Mouse (Mus musculus): ENCODE measurements around the gene Lgi1.

Gene Lgi1

DNA sequence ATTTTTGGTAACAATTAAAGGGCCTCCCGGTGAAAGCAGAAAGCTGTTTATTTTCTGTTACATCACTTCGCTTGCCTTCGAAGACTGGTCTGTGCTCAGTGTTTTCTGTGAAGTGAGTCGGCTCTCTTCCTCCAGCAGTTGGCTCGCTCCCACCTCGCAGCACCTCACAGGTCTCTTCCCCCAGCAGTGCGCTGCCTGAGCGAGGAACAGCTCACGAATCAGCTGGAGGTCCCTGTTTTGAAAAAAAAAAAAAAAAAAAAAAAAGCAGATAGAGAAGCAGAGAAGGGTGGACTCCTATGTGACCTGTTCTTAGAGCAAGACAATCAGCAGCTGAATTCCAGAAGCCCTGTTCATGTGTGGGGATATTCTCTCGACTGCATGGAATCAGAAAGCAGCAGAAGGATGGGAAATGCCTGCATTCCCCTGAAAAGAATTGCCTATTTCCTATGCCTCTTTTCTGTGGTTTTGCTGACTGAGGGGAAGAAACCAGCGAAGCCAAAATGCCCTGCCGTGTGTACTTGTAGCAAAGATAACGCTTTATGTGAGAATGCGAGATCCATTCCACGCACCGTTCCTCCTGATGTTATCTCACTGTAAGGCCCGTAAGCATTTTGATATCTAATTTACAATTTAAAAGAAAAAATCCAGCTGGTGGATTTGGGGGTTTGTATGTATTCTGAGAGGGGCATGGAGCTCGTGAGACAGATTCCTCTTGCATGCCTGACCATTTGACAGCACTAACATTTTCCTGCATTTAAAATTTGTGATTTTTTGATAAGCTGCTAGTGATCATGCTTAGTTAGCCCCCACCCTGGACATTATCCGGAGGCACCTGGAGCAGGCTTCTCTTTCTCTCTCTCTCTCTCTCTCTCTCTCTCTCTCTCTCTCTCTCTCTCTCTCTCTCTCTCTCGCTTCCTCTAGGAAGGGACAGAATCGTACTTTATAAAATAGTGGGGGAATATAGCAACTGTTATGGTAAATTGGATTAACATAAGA lies at the start of gene Lgi1:
TSS of gene Lgi1 (plus strand) at position 32 of the 996 bp plus-strand sequence.
- DNase-seq, result peak; percentile 52

GRCm38 (mm10) chr19:38217696-38218095 lies 46.6 kb upstream of the Lgi1 start:
- DNase-seq, result peak; percentile 74

GRCm38 (mm10) chr19:38223356-38223904 lies 40.9 kb upstream of the Lgi1 start:
- no peak for DNase-seq

DNA sequence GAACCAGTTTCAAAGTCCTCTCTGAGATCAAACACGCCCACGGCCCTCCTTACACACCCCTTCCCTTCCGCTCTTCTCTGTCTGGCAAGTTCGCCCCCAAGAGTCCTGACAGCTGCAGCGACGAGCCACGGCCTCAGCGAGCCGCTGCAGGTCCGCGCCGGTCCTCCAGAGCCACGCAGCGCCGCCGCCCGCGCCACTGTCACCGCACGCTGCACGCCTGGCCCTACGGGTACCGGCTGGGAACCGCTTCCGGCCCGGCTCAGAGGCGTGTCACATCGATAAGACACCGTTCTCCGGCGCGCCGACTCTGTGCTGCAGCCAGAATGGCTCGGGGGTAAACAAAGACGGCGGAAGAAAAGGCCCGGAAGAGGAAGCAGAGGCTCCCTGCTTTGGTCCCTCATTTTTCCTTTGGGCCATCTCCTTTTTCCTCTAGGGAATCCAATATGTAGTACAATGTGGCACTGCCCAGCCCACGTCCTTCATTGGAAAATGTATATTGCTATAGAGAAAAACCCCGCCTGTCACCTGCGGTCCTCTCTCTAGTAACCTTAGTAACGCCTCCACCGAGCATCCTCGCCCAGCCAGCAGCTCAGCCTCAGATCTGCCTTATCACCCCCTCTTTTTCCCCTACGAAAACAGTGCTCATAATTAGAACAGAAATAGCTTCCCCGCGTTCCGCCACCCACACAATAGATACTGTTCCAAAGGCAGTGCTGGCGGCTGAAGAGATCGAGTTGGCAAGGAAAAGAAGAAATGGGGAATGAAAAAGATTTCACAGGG lies 40.2 kb upstream of the Lgi1 start, which contains the start of gene Fra10ac1:
TSS of gene Fra10ac1 (minus strand) at position 252 of the 780 bp plus-strand sequence.
- DNase-seq, result peak; percentile 98

DNA sequence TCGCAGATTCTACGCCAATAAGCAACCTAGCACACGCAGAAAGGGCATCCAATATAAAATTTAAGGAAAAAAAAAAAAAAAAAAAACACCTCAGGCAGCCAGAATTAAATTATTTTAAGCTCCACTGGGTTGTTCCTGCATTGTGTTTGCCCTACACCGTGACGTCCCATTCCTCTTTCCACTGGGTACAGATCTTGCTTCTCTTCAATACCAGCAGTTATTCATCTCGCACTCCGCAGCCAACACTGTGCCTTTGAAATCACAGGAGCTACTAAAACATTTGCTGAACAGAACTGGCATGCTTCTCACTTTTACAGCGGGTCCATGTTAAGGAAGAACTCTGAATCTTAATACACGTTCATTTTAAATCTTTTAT lies 39.7 kb upstream of the Lgi1 start:
- DNase-seq, result peak; percentile 81

- DNase-seq, result no peak
These were observed 35.6 kb upstream of the Lgi1 start for GRCm38 (mm10) chr19:38228699-38229098.

GRCm38 (mm10) chr19:38232087-38232486 lies 32.2 kb upstream of the Lgi1 start:
- DNase-seq, result peak; percentile 73

DNA sequence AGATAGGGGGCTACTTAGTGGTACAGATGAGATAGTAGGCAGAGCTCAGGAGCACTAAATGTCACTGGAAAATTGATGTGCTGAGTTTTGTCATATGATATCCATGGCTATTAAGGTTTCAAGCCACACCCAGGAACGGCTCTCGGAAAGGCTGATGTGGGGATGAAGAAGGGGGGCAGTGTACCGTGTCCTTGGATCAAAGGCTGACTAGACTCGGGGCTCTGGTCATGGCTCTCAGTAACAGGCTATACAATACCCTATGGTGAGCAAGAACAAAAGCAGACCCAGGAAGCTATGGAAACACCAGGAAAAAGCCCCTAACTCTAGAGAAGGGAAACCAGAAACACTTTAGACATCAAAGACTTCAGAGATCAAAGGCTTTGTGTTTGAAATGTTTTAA lies 31.8 kb upstream of the Lgi1 start:
- peak; percentile 55 for DNase-seq

DNA sequence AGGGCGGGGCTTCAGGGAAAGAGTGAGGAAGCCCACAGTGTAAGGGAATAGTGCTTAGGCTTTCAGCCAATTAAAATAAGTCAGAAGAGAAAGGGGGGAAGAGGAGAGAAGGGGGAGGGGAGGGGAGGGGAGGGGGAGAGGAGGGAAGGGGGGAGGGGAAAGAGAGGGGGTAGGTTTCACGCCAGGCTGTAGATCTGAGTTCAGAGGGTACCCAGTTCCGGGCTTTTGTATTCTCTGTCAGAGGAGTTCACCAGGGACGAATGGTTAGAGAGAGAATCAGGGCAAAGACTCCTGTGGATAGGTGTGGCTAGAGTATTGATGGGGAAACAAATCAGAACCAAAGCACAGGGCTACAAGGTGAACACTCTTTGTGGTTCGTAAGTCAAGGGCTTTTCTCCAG lies 27.8 kb upstream of the Lgi1 start:
- DNase-seq, result peak; percentile 41

- DNase-seq, result peak; percentile 72
These were observed 26.5 kb upstream of the Lgi1 start for GRCm38 (mm10) chr19:38237834-38238212.

DNA sequence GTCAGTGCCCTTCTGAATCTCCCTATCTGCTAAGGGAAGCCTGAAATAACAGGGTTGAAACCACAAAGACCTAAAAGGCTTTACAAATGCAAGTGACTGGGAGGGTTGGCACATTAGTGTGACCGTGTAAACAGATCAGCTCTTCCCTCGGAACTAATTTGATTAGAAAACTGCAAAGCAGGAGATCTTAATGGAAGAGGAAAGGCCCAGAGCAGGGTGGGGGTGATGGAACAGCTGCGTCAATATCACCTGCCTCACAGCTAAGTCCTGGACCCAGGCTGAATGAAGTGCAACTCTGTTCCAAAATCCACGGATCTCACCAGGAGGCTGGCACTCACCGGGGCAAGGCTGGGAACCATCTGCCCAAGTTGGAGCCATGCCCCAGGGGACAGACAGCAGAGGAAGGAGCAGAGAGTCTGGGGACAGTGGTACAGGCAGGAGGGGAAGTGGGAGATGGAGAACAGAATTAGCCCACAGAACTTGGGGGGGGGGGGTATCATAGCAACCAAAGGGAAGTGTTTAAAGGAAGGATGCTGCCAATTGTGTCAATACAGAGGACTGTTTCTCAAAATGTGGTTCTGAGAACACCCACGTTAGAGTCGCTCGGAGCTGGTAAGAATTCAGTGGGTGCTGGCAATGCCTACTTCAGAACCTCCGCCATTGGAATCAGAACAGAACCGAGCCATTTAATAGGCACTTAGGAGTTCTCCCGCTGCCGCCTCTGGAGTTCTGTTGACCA lies 26.0 kb upstream of the Lgi1 start:
- DNase-seq, result peak; percentile 70

DNA sequence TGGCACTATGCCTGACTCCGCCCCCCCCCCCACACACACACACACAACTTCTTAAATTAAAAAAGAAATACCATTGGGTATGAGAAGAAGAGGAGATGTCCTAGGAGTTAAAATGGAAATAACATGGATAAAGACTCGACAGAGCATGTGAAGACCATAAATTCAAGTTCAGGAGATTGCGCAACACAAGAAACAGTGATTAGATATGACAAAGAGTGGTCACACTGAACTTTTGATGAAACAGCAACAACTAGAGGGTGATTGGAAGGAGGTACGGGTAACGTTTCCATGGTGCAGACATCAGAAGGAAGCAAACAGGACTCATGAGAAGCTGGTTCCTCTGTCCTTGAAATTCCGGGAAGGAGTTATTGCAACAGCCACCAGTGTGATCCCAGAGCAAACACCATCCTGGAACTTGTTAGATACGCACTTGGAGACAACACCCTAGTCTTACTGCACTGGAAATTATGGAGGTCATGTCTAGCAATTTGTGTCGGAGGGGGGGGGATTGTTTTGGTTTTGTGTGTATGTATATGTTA lies 22.0 kb upstream of the Lgi1 start:
- peak; percentile 11 for DNase-seq

DNA sequence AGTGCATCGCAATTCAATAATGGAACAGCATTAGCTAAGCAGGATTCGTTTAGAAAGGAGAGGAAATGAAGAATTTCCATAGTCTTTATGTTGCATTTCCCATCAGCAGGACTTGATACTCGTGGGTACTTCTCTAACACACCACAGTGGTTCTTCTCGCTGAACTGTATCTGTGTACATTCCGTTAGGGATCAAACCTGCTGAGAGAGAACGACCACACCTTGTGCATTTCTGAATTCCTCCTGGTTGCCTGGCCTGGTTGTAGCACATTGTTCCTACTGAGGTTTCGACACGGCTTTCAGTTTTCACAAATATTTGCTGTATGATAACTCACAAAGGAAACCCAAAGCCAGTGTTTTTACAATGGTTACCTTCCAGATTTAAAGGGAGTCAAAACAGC lies 19.6 kb upstream of the Lgi1 start:
- no peak for DNase-seq

GRCm38 (mm10) chr19:38245361-38246176 lies 18.8 kb upstream of the Lgi1 start:
- DNase-seq, result peak; percentile 71

GRCm38 (mm10) chr19:38246177-38246622 lies 18.1 kb upstream of the Lgi1 start:
- peak; percentile 9 for DNase-seq

DNA sequence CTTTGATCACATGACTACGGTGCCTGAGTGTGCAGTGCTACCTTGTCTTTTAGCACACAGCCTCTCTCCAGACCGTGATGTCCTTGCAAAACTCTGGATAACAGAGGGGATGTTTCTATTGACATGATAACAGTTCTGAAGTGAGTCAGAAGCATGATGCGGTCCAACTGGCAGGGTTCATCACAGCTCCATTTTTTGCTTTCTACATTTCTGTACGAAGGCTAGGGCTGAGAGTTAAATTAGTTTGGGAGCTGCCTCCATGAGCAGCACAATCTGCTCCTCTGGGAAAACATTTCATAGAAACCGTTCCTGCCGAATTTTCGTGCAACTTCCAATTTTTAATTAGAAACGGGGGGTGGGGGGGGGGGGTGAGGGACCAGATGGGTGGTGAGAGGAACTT lies 14.7 kb upstream of the Lgi1 start:
- DNase-seq, result peak; percentile 9

GRCm38 (mm10) chr19:38253796-38254195 lies 10.5 kb upstream of the Lgi1 start:
- DNase-seq, result peak; percentile 84

GRCm38 (mm10) chr19:38258651-38259065 lies 5.7 kb upstream of the Lgi1 start:
- peak; percentile 87 for DNase-seq

DNA sequence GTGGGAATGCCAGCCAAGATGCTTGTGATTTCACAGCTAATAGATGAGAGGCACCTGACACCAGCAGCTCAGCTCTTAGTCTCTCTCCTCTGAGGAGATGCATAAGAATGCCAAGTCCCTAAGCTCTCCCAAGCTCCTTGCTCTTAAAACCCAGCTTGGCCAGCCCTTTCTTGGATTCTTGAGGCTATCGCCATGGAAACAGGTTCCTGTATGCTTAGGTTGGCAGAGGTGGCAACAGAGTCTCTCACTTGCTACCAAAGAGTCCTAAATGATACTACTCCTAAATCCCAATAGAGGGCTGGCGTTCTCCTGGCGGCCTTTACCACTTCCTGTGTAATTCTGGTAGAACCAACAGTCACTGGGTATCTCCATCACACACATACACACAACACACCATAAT lies 4.9 kb upstream of the Lgi1 start:
- no peak for DNase-seq

DNA sequence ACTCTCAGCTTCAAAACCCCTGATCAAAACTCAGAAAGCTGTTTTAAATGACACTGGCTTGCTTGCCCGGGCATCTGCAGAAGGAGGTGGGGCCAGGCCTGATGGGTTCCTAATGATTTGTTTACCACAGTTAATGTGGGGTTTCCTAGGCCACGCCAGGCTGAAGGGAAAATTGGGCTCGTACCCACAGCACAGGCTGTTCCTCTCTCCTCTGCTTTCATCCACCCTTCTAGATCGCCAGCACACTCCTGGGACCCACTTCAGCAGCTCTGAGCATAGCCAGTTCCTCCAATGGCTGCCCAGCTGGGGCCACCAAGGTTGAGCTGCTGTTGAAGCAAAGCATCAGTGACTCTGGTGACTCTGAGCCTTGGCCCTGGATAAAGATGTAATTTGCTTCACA lies 4.0 kb upstream of the Lgi1 start:
- DNase-seq, result peak; percentile 91

GRCm38 (mm10) chr19:38261351-38261750 lies 3.0 kb upstream of the Lgi1 start:
- peak; percentile 95 for DNase-seq
